Mouse (Mus musculus): ENCODE data around the gene Lrrc47. TPM values are rescaled to one million over a fixed set of nuclear protein-coding genes. Genes with fewer than 3 reads are reported as not detected.
A peak's percentile ranks its signal among the peaks of the same experiment; 100 is the strongest.

Lrrc47 gene
- polyA plus RNA-seq, 1 experiment from 2014 or later, result 13.4 TPM

GRCm38 (mm10) chr4:154023754-154024601, 12.4 kb downstream of the Lrrc47 start:
- peak; percentile 37 for ATAC-seq (replicated peaks; ENCODE audit: insufficient number of reproducible peaks, insufficient read depth, low FRiP score, low read depth)
- H3K36me3 ChIP-seq, result peaks cover 26% of the 10 kb centered on the region
- H3K9ac ChIP-seq, result peak overlapping the region; percentile 27; the same call in 1 of the 2 replicates
- H3K4me3 ChIP-seq, result peak overlapping the region; percentile 61; the same call in 1 of the 2 replicates
- no peaks in the 10 kb centered on the region for H3K9me3 ChIP-seq (replicated peaks)
- H3K4me2 ChIP-seq, result peak overlapping the region; percentile 92
- H3K27me3 ChIP-seq, result peaks cover 14% of the 10 kb centered on the region; the same call in 1 of the 2 replicates
- H3K27ac ChIP-seq, result peak overlapping the region; percentile 75
- peaks cover 49% of the 10 kb centered on the region for H3K4me1 ChIP-seq (replicated peaks)
- 5% methylated on average over 8 of the region's 8 CpGs for WGBS

- Histone ChIP-seq H3K27me3 (peaks cover 14% of the 10 kb centered on the region; the same call in 1 of the 2 replicates), H3K36me3 (peaks cover 17% of the 10 kb centered on the region), H3K4me2 (peak overlapping the region; percentile 92), H3K9ac (peak overlapping the region; percentile 60), H3K4me3 (peak overlapping the region; percentile 61), H3K4me1 (replicated peaks) (peaks cover 49% of the 10 kb centered on the region), H3K27ac (peak overlapping the region; percentile 75), H3K9me3 (replicated peaks) (no peaks in the 10 kb centered on the region)
- 26% methylated on average over 17 of the region's 17 CpGs for WGBS
- ATAC-seq (replicated peaks; ENCODE audit: insufficient number of reproducible peaks, insufficient read depth, low FRiP score, low read depth), result no peak
Observed at GRCm38 (mm10) chr4:154024729-154025521, 13.4 kb downstream of the Lrrc47 start.

- Histone ChIP-seq H3K9ac (peak within 1 kb of the TSS; percentile 60), H3K9me3 (replicated peaks) (no peaks in the 10 kb centered on the region), H3K36me3 (peaks cover 8% of the 10 kb centered on the region), H3K27ac (peak within 1 kb of the TSS; percentile 75), H3K4me2 (peak within 1 kb of the TSS; percentile 92), H3K27me3 (peaks cover 14% of the 10 kb centered on the region; the same call in 1 of the 2 replicates), H3K4me3 (peak within 1 kb of the TSS; percentile 61), H3K4me1 (replicated peaks) (peaks cover 49% of the 10 kb centered on the region)
- 1% methylated on average over 33 of the region's 33 CpGs for WGBS
- peak; percentile 73 for ATAC-seq (replicated peaks; ENCODE audit: insufficient number of reproducible peaks, insufficient read depth, low FRiP score, low read depth)
Observed at GRCm38 (mm10) chr4:154025641-154026440, 14.3 kb downstream of the Lrrc47 start, which contains the start of gene Smim1. Gene Smim1, minus strand, starts transcription at chr4:154026230.

- ATAC-seq (replicated peaks; ENCODE audit: insufficient number of reproducible peaks, insufficient read depth, low FRiP score, low read depth), result no peak
- peaks cover 14% of the 10 kb centered on the region; the same call in 1 of the 2 replicates for H3K27me3 ChIP-seq
- peak overlapping the region; percentile 61 for H3K4me3 ChIP-seq
- WGBS, result 27% methylated on average over 2 of the region's 2 CpGs
- H3K27ac ChIP-seq, result no peak overlapping the region
- peaks cover 49% of the 10 kb centered on the region for H3K4me1 ChIP-seq (replicated peaks)
- H3K4me2 ChIP-seq, result peak overlapping the region; percentile 92
- no peaks in the 10 kb centered on the region for H3K9me3 ChIP-seq (replicated peaks)
- H3K36me3 ChIP-seq, result peaks cover 4% of the 10 kb centered on the region
- peak overlapping the region; percentile 60 for H3K9ac ChIP-seq
Observed at GRCm38 (mm10) chr4:154026441-154026761, 14.9 kb downstream of the Lrrc47 start.

GRCm38 (mm10) chr4:154028066-154028465, 16.5 kb downstream of the Lrrc47 start:
- no peaks in the 10 kb centered on the region for H3K9me3 ChIP-seq (replicated peaks)
- 73% methylated on average over 7 of the region's 7 CpGs for WGBS
- H3K4me2 ChIP-seq, result no peak overlapping the region
- H3K4me1 ChIP-seq (replicated peaks), result peaks cover 35% of the 10 kb centered on the region
- H3K27me3 ChIP-seq, result peaks cover 14% of the 10 kb centered on the region; the same call in 1 of the 2 replicates
- no peak overlapping the region for H3K27ac ChIP-seq
- H3K36me3 ChIP-seq, result no peaks in the 10 kb centered on the region
- no peak for ATAC-seq (replicated peaks; ENCODE audit: insufficient number of reproducible peaks, insufficient read depth, low FRiP score, low read depth)
- H3K4me3 ChIP-seq, result no peak overlapping the region
- H3K9ac ChIP-seq, result no peak overlapping the region

GRCm38 (mm10) chr4:154028646-154029045, 17.1 kb downstream of the Lrrc47 start:
- H3K27ac ChIP-seq, result no peak overlapping the region
- H3K27me3 ChIP-seq, result peaks cover 14% of the 10 kb centered on the region; the same call in 1 of the 2 replicates
- no peaks in the 10 kb centered on the region for H3K9me3 ChIP-seq (replicated peaks)
- no peak overlapping the region for H3K4me3 ChIP-seq
- ATAC-seq (replicated peaks; ENCODE audit: insufficient number of reproducible peaks, insufficient read depth, low FRiP score, low read depth), result no peak
- no peak overlapping the region for H3K4me2 ChIP-seq
- no peaks in the 10 kb centered on the region for H3K36me3 ChIP-seq
- peaks cover 29% of the 10 kb centered on the region for H3K4me1 ChIP-seq (replicated peaks)
- H3K9ac ChIP-seq, result no peak overlapping the region

GRCm38 (mm10) chr4:154037123-154037522, 25.6 kb downstream of the Lrrc47 start:
- WGBS, result 42% methylated on average over 3 of the region's 3 CpGs

GRCm38 (mm10) chr4:154042577-154042976, 31.0 kb downstream of the Lrrc47 start, which contains the start of gene Ccdc27:
Gene Ccdc27, minus strand, starts transcription at chr4:154042677.
- Histone ChIP-seq H3K9me3 (replicated peaks) (no peaks in the 10 kb centered on the region), H3K27me3 (peaks cover 13% of the 10 kb centered on the region; the same call in 1 of the 2 replicates), H3K36me3 (no peaks in the 10 kb centered on the region), H3K4me3 (no peak within 1 kb of the TSS), H3K27ac (no peak within 1 kb of the TSS), H3K9ac (no peak within 1 kb of the TSS), H3K4me2 (no peak within 1 kb of the TSS), H3K4me1 (replicated peaks) (no peaks in the 10 kb centered on the region)
- WGBS, result 75% methylated on average over 9 of the region's 9 CpGs
- no peak for ATAC-seq (replicated peaks; ENCODE audit: insufficient number of reproducible peaks, insufficient read depth, low FRiP score, low read depth)

More at GRCm38 (mm10) chr4:154037123-154037522, 25.6 kb downstream of the Lrrc47 start:
- Histone ChIP-seq H3K27me3 (peaks cover 9% of the 10 kb centered on the region), H3K36me3 (no peaks in the 10 kb centered on the region), H3K9ac (no peak overlapping the region), H3K4me1 (replicated peaks) (no peaks in the 10 kb centered on the region), H3K9me3 (replicated peaks) (no peaks in the 10 kb centered on the region), H3K4me3 (no peak overlapping the region), H3K4me2 (no peak overlapping the region), H3K27ac (no peak overlapping the region)
- no peak for ATAC-seq (replicated peaks; ENCODE audit: insufficient number of reproducible peaks, insufficient read depth, low FRiP score, low read depth)

- H3K27me3 ChIP-seq, result peaks cover 13% of the 10 kb centered on the region; the same call in 1 of the 2 replicates
- WGBS, result 61% methylated on average over 5 of the region's 5 CpGs
- no peak overlapping the region for H3K4me2 ChIP-seq
- H3K4me3 ChIP-seq, result no peak overlapping the region
- H3K4me1 ChIP-seq (replicated peaks), result no peaks in the 10 kb centered on the region
- no peak overlapping the region for H3K27ac ChIP-seq
- H3K9me3 ChIP-seq (replicated peaks), result no peaks in the 10 kb centered on the region
- H3K9ac ChIP-seq, result no peak overlapping the region
- no peaks in the 10 kb centered on the region for H3K36me3 ChIP-seq
- ATAC-seq (replicated peaks; ENCODE audit: insufficient number of reproducible peaks, insufficient read depth, low FRiP score, low read depth), result no peak
Observed at GRCm38 (mm10) chr4:154045837-154046236, 34.3 kb downstream of the Lrrc47 start.

- no peak for ATAC-seq (replicated peaks; ENCODE audit: insufficient number of reproducible peaks, insufficient read depth, low FRiP score, low read depth)
- no peaks in the 10 kb centered on the region for H3K36me3 ChIP-seq
- no peak overlapping the region for H3K4me2 ChIP-seq
- H3K9me3 ChIP-seq (replicated peaks), result no peaks in the 10 kb centered on the region
- no peak overlapping the region for H3K27ac ChIP-seq
- 77% methylated on average over 3 of the region's 3 CpGs for WGBS
- no peaks in the 10 kb centered on the region for H3K4me1 ChIP-seq (replicated peaks)
- no peak overlapping the region for H3K9ac ChIP-seq
- H3K4me3 ChIP-seq, result no peak overlapping the region
- no peaks in the 10 kb centered on the region for H3K27me3 ChIP-seq
Observed at GRCm38 (mm10) chr4:154051401-154051800, 39.9 kb downstream of the Lrrc47 start.

Measured in heart, embryonic 15.5 days (tissue).